Mouse (Mus musculus) MEL (cell line): ENCODE results near the gene Ryr3.

ENCODE experiments used
- CTCF ChIP-seq, 3 experiments: IDR thresholded peaks in 2 of 3; conservative IDR thresholded peaks in 1 of 3; 2 replicates each; pipeline ENCODE4 v1.5.1; 2011 to 2012; ENCODE audit warnings: low read length in 3 of 3, low read depth in 2 of 3, mild to moderate bottlenecking in 2 of 3, improper control_type of control experiment in 1 of 3, inconsistent platforms in 1 of 3, mixed read lengths in 1 of 3, moderate library complexity in 1 of 3; ENCODE audit not compliant: control insufficient read depth in 1 of 3, insufficient read depth in 1 of 3, poor library complexity in 1 of 3, severe bottlenecking in 1 of 3
- ELF1 ChIP-seq: IDR thresholded peaks from 2 replicates; pipeline ENCODE4 v1.6.1; 2014; ENCODE audit warnings: low read depth, mild to moderate bottlenecking, inconsistent platforms, low read length, improper control_type of control experiment, moderate library complexity
- EP300 ChIP-seq, 2 experiments: IDR thresholded peaks; 2 replicates each; pipeline ENCODE4 v1.6.1; 2011; ENCODE audit warnings: improper control_type of control experiment in 2 of 2, low read length in 2 of 2, low read depth in 1 of 2, mild to moderate bottlenecking in 1 of 2
- HCFC1 ChIP-seq: IDR thresholded peaks from 2 replicates; pipeline ENCODE4 v1.6.1; 2012; ENCODE audit warnings: low read depth, mild to moderate bottlenecking, inconsistent platforms, low read length, improper control_type of control experiment, moderate library complexity
- MAX ChIP-seq: IDR thresholded peaks from 2 replicates; pipeline ENCODE4 v1.6.1; 2011; ENCODE audit warnings: low read length, improper control_type of control experiment
- POLR2A ChIP-seq, 2 experiments: IDR thresholded peaks; 2 replicates each; pipeline ENCODE4 v1.6.1; 2011 to 2012; ENCODE audit warnings: low read length in 2 of 2, mild to moderate bottlenecking in 2 of 2, control low read depth in 1 of 2, improper control_type of control experiment in 1 of 2, low read depth in 1 of 2, moderate library complexity in 1 of 2; ENCODE audit not compliant: control insufficient read depth in 1 of 2, insufficient read depth in 1 of 2, poor library complexity in 1 of 2
- SMC3 ChIP-seq: IDR thresholded peaks from 2 replicates; pipeline ENCODE4 v1.6.1; 2011; ENCODE audit warnings: low read depth, low read length, improper control_type of control experiment

DNA sequence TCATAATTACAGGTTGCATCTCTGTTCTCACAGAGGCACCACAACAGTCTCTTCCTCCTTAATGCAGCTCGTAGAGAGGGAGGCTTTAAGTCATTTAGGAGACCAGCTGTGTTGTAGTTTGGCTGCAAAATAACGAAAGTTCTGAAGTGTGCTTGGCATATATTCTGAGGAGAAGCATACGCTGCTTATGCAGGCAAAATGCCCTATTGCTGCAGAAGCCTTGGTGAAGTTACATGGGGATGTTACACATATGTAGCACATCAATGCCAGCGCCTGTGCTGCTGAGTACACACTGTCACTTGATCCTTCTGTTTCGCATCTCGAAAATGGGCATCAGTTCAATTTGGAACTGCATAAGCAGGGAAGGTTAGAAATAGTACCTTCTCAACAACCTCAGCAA lies 112.3 kb downstream of the Ryr3 start:
- TF ChIP-seq EP300 (IDR thresholded peaks at IDR 0.05; ENCODE audit: low read depth in 1 of 2, low read length in 2 of 2) (no peak), POLR2A (IDR thresholded peaks at IDR 0.05; ENCODE audit: control insufficient read depth in 1 of 2, insufficient read depth in 1 of 2, low read depth in 1 of 2, low read length in 2 of 2, poor library complexity in 1 of 2) (no peak), ELF1 (no peak), SMC3 (no peak), MAX (no peak), HCFC1 (no peak), CTCF (IDR thresholded peaks at IDR 0.05 in 2 of 3, conservative IDR thresholded peaks at IDR 0.05 in 1 of 3; ENCODE audit: control insufficient read depth in 1 of 3, insufficient read depth in 1 of 3, low read depth in 2 of 3, low read length in 3 of 3, poor library complexity in 1 of 3, severe bottlenecking in 1 of 3) (no peak)
